Mouse (Mus musculus) lung, postnatal 14 days (tissue): Measurements from ENCODE around the gene Gatad2a.

Experiments
- DNase-seq: peaks from one replicate; pipeline ENCODE4 v3.0.0; 2021

Gene Gatad2a

GRCm38 (mm10) chr8:69870003-69870765, 126.0 kb downstream of the Gatad2a start:
- DNase-seq = no peak

DNA sequence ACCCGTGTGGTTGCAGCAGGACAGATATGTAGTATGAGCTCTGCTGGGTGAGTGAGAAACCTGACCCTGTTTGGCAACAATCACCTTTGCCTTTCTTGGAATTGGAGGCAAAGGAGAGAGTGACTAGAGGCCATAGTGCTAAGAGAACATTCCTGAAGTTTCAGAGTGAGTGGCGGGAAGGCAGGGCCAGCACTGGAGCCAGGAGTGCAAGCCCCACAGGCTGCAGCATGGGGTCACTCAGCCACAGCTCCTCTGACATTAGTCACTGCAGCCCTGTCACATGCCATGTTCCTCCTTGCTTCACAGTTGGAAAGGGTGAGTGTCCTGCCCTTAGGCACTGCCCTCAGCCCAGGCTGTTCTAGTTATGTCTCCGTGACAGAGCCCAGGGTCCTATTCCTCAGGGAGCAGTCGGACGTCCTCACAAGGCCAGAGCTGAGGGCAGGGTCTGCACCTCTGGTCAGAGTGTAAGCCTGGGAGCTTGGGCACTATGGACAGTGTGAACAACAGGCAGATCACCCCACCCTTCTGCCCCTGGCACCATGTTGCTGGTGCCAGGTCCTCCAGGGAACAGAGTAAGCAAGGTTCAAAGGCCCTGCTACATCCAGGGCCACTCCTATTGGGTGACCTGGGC, 128.4 kb downstream of the Gatad2a start:
- DNase-seq = peak; percentile 28

DNA sequence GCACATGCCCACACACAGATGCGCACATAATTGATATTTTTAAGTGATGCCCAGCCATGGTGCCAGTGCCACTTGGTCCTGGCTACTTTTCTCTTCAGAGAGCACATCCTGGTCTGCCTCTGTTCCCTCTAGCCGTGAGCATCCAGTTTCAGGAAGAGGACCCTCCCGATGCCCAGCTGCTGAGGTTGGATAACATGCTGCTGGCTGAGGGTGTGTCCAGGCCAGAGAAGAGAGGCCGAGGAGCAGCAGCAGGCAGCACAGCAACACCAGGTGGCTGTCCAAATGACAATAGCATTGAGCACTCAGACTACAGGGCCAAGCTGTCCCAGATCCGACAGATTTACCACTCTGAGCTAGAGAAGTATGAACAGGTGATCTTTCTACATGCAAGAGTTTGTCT, 132.0 kb downstream of the Gatad2a start:
- DNase-seq = no peak

DNA sequence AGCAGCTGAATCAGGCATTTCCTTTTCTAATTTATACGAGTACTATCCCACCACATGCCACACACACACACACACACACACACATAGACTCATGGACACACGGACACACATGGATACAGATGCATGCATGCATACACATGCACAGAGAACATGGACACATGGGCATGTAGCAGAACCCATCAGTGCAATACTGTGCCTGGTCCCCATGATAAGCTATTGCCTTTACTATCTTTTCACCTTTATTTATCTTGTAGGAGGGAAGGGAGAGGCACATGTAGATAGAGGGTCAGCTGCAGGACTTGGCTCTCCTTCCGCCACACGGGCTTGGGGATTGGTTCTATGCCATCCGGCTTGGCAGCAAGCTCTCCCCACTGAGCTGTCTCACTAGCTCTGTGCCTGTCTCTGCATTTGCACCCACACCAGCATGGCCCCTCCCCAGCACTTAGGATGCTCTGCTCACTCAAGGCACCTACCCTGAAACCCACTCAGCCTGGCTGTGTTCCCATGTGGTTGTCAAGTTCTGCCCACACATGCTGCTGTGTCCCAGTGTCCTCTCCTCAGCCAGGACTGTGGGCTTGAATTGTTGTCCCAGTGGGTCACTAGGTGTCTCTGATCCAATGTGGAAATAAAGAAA, 132.7 kb downstream of the Gatad2a start:
- DNase-seq = no peak

DNA sequence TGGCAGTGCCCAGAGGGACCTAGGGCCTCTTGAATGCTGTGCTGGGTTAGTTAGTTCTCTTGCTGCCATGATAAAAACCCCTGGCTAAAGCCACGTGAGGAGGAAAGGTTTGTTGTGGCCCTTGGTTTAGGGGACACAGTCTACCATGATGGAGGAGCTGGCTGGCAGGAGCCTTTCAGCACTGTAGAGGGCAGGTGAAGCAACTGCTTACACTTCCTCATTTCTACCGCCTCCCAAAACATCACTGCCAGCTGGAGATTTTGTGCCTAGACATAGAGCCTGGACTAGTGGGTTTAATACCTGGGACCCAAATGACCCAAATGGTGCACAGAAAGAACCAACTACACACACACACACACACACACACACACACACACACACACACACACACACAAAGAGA, 134.9 kb downstream of the Gatad2a start:
- DNase-seq = no peak

DNA sequence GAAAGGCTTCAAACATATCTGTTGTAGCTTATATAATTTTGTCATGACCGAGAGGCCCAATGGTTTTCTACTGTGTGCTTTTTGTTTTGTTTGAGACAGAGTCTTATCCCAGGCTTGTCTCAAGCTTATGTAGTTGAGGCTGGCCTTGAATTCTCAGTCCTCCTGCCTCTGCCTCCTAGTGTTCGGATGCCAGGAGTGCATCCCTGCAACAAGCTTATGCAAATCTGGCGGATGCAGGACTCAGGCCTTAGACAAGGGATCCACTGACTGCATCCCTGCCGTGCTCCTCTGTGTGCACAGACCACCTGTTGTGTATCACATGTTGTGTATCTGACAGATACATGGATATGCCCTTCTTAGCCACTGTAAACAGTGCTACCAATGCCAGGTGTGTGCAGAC, 135.4 kb downstream of the Gatad2a start:
- no peak for DNase-seq
